Comparison of ENCODE assay signal across 18 mouse cellular contexts in genomic region chr10:60800295-60801167, GRCm38 (mm10). TPM values are rescaled to one million over a fixed set of nuclear protein-coding genes. Genes with fewer than 3 reads are reported as not detected.
DNase-seq lines count a peak whose midpoint lies in the region; ATAC-seq and TF ChIP-seq lines count a peak whose summit lies in the region.
"Had no signal": no experiment of that assay in that cellular context is flagged by ENCODE, and none has a peak within 500 bp of the region (broad histone marks: within the 10 kb centered on the region; RNA-seq: fewer than 3 reads in every experiment).

No protein-coding gene starts in this region.

- no peak overlapping the region for H3ac ChIP-seq in myocyte (ENCODE audit: control insufficient read depth, insufficient read length)

- no peaks in the 10 kb centered on the region for H3K36me3 ChIP-seq in forebrain, embryonic 12.5 days (replicated peaks)
- H3K36me3 ChIP-seq in forebrain, embryonic 11.5 days (ENCODE audit: control insufficient read depth, insufficient read depth, low read length): no peaks in the 10 kb centered on the region
- H3K36me3 ChIP-seq in hindbrain, embryonic 13.5 days: no peaks in the 10 kb centered on the region
- no peaks in the 10 kb centered on the region for H3K36me3 ChIP-seq in hindbrain, postnatal 0 days (ENCODE audit: insufficient read depth, low read length)
- no peaks in the 10 kb centered on the region for H3K36me3 ChIP-seq in midbrain, embryonic 11.5 days (ENCODE audit: control insufficient read depth, insufficient read depth, low read length)
- H3K36me3 ChIP-seq in midbrain, embryonic 16.5 days (ENCODE audit: control insufficient read depth, insufficient read depth, low read length): no peaks in the 10 kb centered on the region
- H3K36me3 ChIP-seq in myocyte (ENCODE audit: control insufficient read depth, insufficient read depth): no peaks in the 10 kb centered on the region
- H3K36me3 ChIP-seq: embryonic facial prominence, embryonic 13.5 days; forebrain, embryonic 15.5 days; G1E had no signal

- no peak for ATAC-seq in forebrain, embryonic 12.5 days (ENCODE audit: low FRiP score)
- ATAC-seq in forebrain, embryonic 11.5 days (replicated peaks; ENCODE audit: low FRiP score): no peak
- no peak for ATAC-seq in hindbrain, embryonic 13.5 days (ENCODE audit: low FRiP score)
- no peak for ATAC-seq in hindbrain, postnatal 0 days
- ATAC-seq in midbrain, embryonic 11.5 days (ENCODE audit: low FRiP score): no peak
- no peak for ATAC-seq in midbrain, embryonic 16.5 days
- ATAC-seq: forebrain, embryonic 15.5 days had no signal

- no peak overlapping the region for H3K4me3 ChIP-seq in forebrain, embryonic 12.5 days (replicated peaks)
- H3K4me3 ChIP-seq in forebrain, embryonic 11.5 days (ENCODE audit: low read depth, low read length): no peak overlapping the region
- no peak overlapping the region for H3K4me3 ChIP-seq in hindbrain, embryonic 13.5 days
- no peak overlapping the region for H3K4me3 ChIP-seq in hindbrain, postnatal 0 days (ENCODE audit: low read length)
- no peak overlapping the region for H3K4me3 ChIP-seq in midbrain, embryonic 11.5 days (ENCODE audit: low read depth, low read length)
- H3K4me3 ChIP-seq in midbrain, embryonic 16.5 days (ENCODE audit: low read depth, low read length): no peak overlapping the region
- no peak overlapping the region for H3K4me3 ChIP-seq in myocyte
- H3K4me3 ChIP-seq: embryonic facial prominence, embryonic 13.5 days; forebrain, embryonic 15.5 days; megakaryocyte, embryonic 14.5 days had no signal

- no peak overlapping the region for H3K9ac ChIP-seq in forebrain, embryonic 12.5 days
- H3K9ac ChIP-seq in forebrain, embryonic 11.5 days (ENCODE audit: low read length): no peak overlapping the region
- no peak overlapping the region for H3K9ac ChIP-seq in hindbrain, embryonic 13.5 days
- H3K9ac ChIP-seq in hindbrain, postnatal 0 days (replicated peaks; ENCODE audit: low read length): no peak overlapping the region
- H3K9ac ChIP-seq in midbrain, embryonic 11.5 days (ENCODE audit: low read length): no peak overlapping the region
- H3K9ac ChIP-seq in midbrain, embryonic 16.5 days (ENCODE audit: low read depth, low read length): no peak overlapping the region
- H3K9ac ChIP-seq: embryonic facial prominence, embryonic 13.5 days; forebrain, embryonic 15.5 days; hindbrain, embryonic 14.5 days had no signal

- TF ChIP-seq POLR2A in myocyte (IDR thresholded peaks at IDR 0.05; ENCODE audit: insufficient read length, low read depth): no peak

- 19% methylated on average over 19 of the region's 19 CpGs for WGBS in forebrain, embryonic 12.5 days
- 20% methylated on average over 19 of the region's 19 CpGs for WGBS in forebrain, embryonic 11.5 days
- 18% methylated on average over 19 of the region's 19 CpGs for WGBS in hindbrain, embryonic 13.5 days
- 29% methylated on average over 19 of the region's 19 CpGs for WGBS in hindbrain, postnatal 0 days
- WGBS in midbrain, embryonic 11.5 days: 19% methylated on average over 19 of the region's 19 CpGs
- WGBS in midbrain, embryonic 16.5 days: 15% methylated on average over 19 of the region's 19 CpGs

- H3K4me2 ChIP-seq in forebrain, embryonic 12.5 days: peak overlapping the region; percentile 4; the same call in 1 of the 2 replicates
- H3K4me2 ChIP-seq in forebrain, embryonic 11.5 days (ENCODE audit: low read depth, low read length, severe bottlenecking): no peak overlapping the region
- H3K4me2 ChIP-seq in hindbrain, embryonic 13.5 days: no peak overlapping the region
- H3K4me2 ChIP-seq in hindbrain, postnatal 0 days (ENCODE audit: low read depth, low read length): no peak overlapping the region
- no peak overlapping the region for H3K4me2 ChIP-seq in midbrain, embryonic 11.5 days
- H3K4me2 ChIP-seq in midbrain, embryonic 16.5 days (ENCODE audit: low read length): no peak overlapping the region
- peak overlapping the region; percentile 69 for H3K4me2 ChIP-seq in myocyte (ENCODE audit: low read depth)
- H3K4me2 ChIP-seq: embryonic facial prominence, embryonic 13.5 days; forebrain, embryonic 15.5 days; hindbrain, embryonic 14.5 days had no signal

- H3K27me3 ChIP-seq in forebrain, embryonic 12.5 days: peaks cover 31% of the 10 kb centered on the region
- no peaks in the 10 kb centered on the region for H3K27me3 ChIP-seq in forebrain, embryonic 11.5 days (ENCODE audit: control insufficient read depth, insufficient read depth, low read length)
- H3K27me3 ChIP-seq in hindbrain, embryonic 13.5 days: peaks cover 55% of the 10 kb centered on the region
- no peaks in the 10 kb centered on the region for H3K27me3 ChIP-seq in hindbrain, postnatal 0 days (ENCODE audit: insufficient read depth, low read length)
- H3K27me3 ChIP-seq in midbrain, embryonic 11.5 days (ENCODE audit: control insufficient read depth, insufficient read depth, low read length): no peaks in the 10 kb centered on the region
- no peaks in the 10 kb centered on the region for H3K27me3 ChIP-seq in midbrain, embryonic 16.5 days (ENCODE audit: control insufficient read depth, insufficient read depth, low read depth, low read length)
- no peaks in the 10 kb centered on the region for H3K27me3 ChIP-seq in myocyte (ENCODE audit: control insufficient read depth, insufficient read depth, insufficient read length)
- H3K27me3 ChIP-seq: forebrain, embryonic 15.5 days had no signal

- no peaks in the 10 kb centered on the region for H3K9me3 ChIP-seq in forebrain, embryonic 12.5 days
- H3K9me3 ChIP-seq in forebrain, embryonic 11.5 days (ENCODE audit: control insufficient read depth, low read length): no peaks in the 10 kb centered on the region
- no peaks in the 10 kb centered on the region for H3K9me3 ChIP-seq in hindbrain, embryonic 13.5 days
- H3K9me3 ChIP-seq in hindbrain, postnatal 0 days (ENCODE audit: low read length): no peaks in the 10 kb centered on the region
- H3K9me3 ChIP-seq in midbrain, embryonic 11.5 days (ENCODE audit: control insufficient read depth, low read length): no peaks in the 10 kb centered on the region
- no peaks in the 10 kb centered on the region for H3K9me3 ChIP-seq in midbrain, embryonic 16.5 days (replicated peaks; ENCODE audit: control insufficient read depth, low read length, poor library complexity, severe bottlenecking)
- H3K9me3 ChIP-seq: embryonic facial prominence, embryonic 13.5 days; forebrain, embryonic 15.5 days; megakaryocyte, embryonic 14.5 days had no signal

- DNase-seq in forebrain, embryonic 11.5 days (ENCODE audit: low spot score): no peak
- DNase-seq in hindbrain, postnatal 0 days (ENCODE audit: low spot score): no peak
- DNase-seq in midbrain, embryonic 11.5 days (ENCODE audit: low spot score, missing footprints): peak; percentile 80
- DNase-seq in testis, postnatal 10 days (ENCODE audit: low spot score): no peak
- DNase-seq: adrenal gland, postnatal 14 days; cerebellum, postnatal 36 days; kidney, adult 9 months; layer of hippocampus, adult 9-11 months; thymus, adult 18-20 months had no signal

- H3K27ac ChIP-seq in forebrain, embryonic 12.5 days: no peak overlapping the region
- H3K27ac ChIP-seq in forebrain, embryonic 11.5 days (ENCODE audit: low read depth, low read length): no peak overlapping the region
- 0 out of 2 replicates have a peak overlapping the region, but pooled peaks have one; percentile 13 for H3K27ac ChIP-seq in hindbrain, embryonic 13.5 days
- no peak overlapping the region for H3K27ac ChIP-seq in hindbrain, postnatal 0 days
- H3K27ac ChIP-seq in midbrain, embryonic 11.5 days (ENCODE audit: low read depth, low read length): no peak overlapping the region
- H3K27ac ChIP-seq in midbrain, embryonic 16.5 days (ENCODE audit: low read length): no peak overlapping the region
- H3K27ac ChIP-seq: embryonic facial prominence, embryonic 13.5 days; forebrain, embryonic 15.5 days; hindbrain, embryonic 14.5 days had no signal

- TF ChIP-seq CTCF in hindbrain, postnatal 0 days (IDR thresholded peaks at IDR 0.05; ENCODE audit: low read depth): no peak

- H3K79me2 ChIP-seq in myocyte (ENCODE audit: control insufficient read depth, insufficient read depth): peaks cover 99% of the 10 kb centered on the region

- peaks cover 37% of the 10 kb centered on the region for H3K4me1 ChIP-seq in forebrain, embryonic 12.5 days
- H3K4me1 ChIP-seq in forebrain, embryonic 11.5 days (replicated peaks; ENCODE audit: control insufficient read depth, insufficient read depth, low read length): peaks cover 19% of the 10 kb centered on the region
- H3K4me1 ChIP-seq in hindbrain, embryonic 13.5 days (replicated peaks): peaks cover 50% of the 10 kb centered on the region
- H3K4me1 ChIP-seq in hindbrain, postnatal 0 days (ENCODE audit: insufficient read depth, low read length): peaks cover 8% of the 10 kb centered on the region; the same call in 1 of the 2 replicates
- H3K4me1 ChIP-seq in midbrain, embryonic 11.5 days (ENCODE audit: control insufficient read depth, insufficient read depth, low read length): peaks cover 12% of the 10 kb centered on the region
- peaks cover 5% of the 10 kb centered on the region; the same call in 1 of the 2 replicates for H3K4me1 ChIP-seq in midbrain, embryonic 16.5 days (ENCODE audit: control insufficient read depth, insufficient read depth, low read length)
- H3K4me1 ChIP-seq: megakaryocyte, embryonic 14.5 days had no signal

TF ChIP-seq in myocyte, 11 proteins besides CTCF, POLR2A, EP300 and RAD21 (continues in another document):
- TF ChIP-seq MYOD1 (IDR thresholded peaks at IDR 0.05; ENCODE audit: control insufficient read depth in 1 of 3, insufficient read length in 2 of 3, low read depth in 2 of 3): no peak

RNA-seq across cellular contexts. Expression of gene Unc5b, which starts 30.9 kb away (rescaled TPM):
- polyA plus RNA-seq in forebrain, embryonic 12.5 days (2016; fragmentation: Nextera tagmentation; extraction: Ambion mirVana): 3.6 and 4.7 TPM in 2 replicates
- polyA plus RNA-seq in forebrain, embryonic 11.5 days (2014; fragmentation: Nextera tagmentation; extraction: Ambion mirVana): 4.0 TPM in 2 replicates
- 2.5 and 3.3 TPM in 2 replicates for polyA plus RNA-seq in hindbrain, embryonic 13.5 days (2015; fragmentation: Nextera tagmentation; extraction: Ambion mirVana)
- total RNA-seq in hindbrain, postnatal 0 days (2014; rRNA removed): 25.7 and 27.3 TPM in 2 replicates
- polyA plus RNA-seq in hindbrain, postnatal 0 days (2015; fragmentation: Nextera tagmentation; extraction: Ambion mirVana): 1.8 TPM in 2 replicates
- polyA plus RNA-seq in midbrain, embryonic 11.5 days (2014; fragmentation: Nextera tagmentation; extraction: Ambion mirVana): 2.8 and 3.5 TPM in 2 replicates
- 2.0 and 2.4 TPM in 2 replicates for polyA plus RNA-seq in midbrain, embryonic 16.5 days (2015; fragmentation: Nextera tagmentation; extraction: Ambion mirVana)
- polyA plus RNA-seq in myocyte (2012; fragmentation: generic; extraction: Trizol): 91.9 TPM
- polyA plus RNA-seq: G1E had no signal

RNA-seq across cellular contexts. Expression of gene Slc29a3, which starts 47.9 kb away (rescaled TPM):
- 9.6 and 10.3 TPM in 2 replicates for polyA plus RNA-seq in forebrain, embryonic 12.5 days (2016; fragmentation: Nextera tagmentation; extraction: Ambion mirVana)
- 8.0 and 8.9 TPM in 2 replicates for polyA plus RNA-seq in forebrain, embryonic 11.5 days (2014; fragmentation: Nextera tagmentation; extraction: Ambion mirVana)
- 14.1 and 15.8 TPM in 2 replicates for polyA plus RNA-seq in hindbrain, embryonic 13.5 days (2015; fragmentation: Nextera tagmentation; extraction: Ambion mirVana)
- 8.5 and 10.0 TPM in 2 replicates for total RNA-seq in hindbrain, postnatal 0 days (2014; rRNA removed)
- 9.1 and 9.3 TPM in 2 replicates for polyA plus RNA-seq in hindbrain, postnatal 0 days (2015; fragmentation: Nextera tagmentation; extraction: Ambion mirVana)
- polyA plus RNA-seq in midbrain, embryonic 11.5 days (2014; fragmentation: Nextera tagmentation; extraction: Ambion mirVana): 6.9 and 8.7 TPM in 2 replicates
- 9.8 and 10.3 TPM in 2 replicates for polyA plus RNA-seq in midbrain, embryonic 16.5 days (2015; fragmentation: Nextera tagmentation; extraction: Ambion mirVana)
- polyA plus RNA-seq in myocyte (2012; fragmentation: generic; extraction: Trizol): 4.7 TPM

Comparison
In these comparisons a context has a peak if more than half of its experiments do, and no peak if none do; other contexts are left out.
1. H3K4me2 ChIP-seq: peak in forebrain, embryonic 12.5 days (single experiment) and myocyte (single experiment); none in forebrain, embryonic 11.5 days (single experiment), hindbrain, embryonic 13.5 days (single experiment), hindbrain, postnatal 0 days (single experiment), midbrain, embryonic 11.5 days (single experiment) and midbrain, embryonic 16.5 days (single experiment).
2. RNA of gene Unc5b, which starts 30.9 kb away (polyA plus RNA-seq): 91.9 TPM in myocyte (single experiment); 3.6 to 4.7 TPM in forebrain, embryonic 12.5 days, 4.0 TPM in forebrain, embryonic 11.5 days, 2.8 to 3.5 TPM in midbrain, embryonic 11.5 days, 2.5 to 3.3 TPM in hindbrain, embryonic 13.5 days, 2.0 to 2.4 TPM in midbrain, embryonic 16.5 days and 1.8 TPM in hindbrain, postnatal 0 days; every median in the first group is over 10 times any median in the second.